Mouse (Mus musculus) embryonic facial prominence, embryonic 10.5 days (tissue): ENCODE measurements at regions not wholly inside any gene's neighbourhood (a gene's known extent, or its start where the extent isn't known, plus 50 kb on each side); places are given as distances from the start of the nearest gene placed in this dataset.

Experiments used
- DNase-seq: peaks from one replicate; pipeline ENCODE4 v3.0.0-alpha.2; 2017; ENCODE audit warnings: low spot score
- H3K27ac ChIP-seq: fragments of 300-500 bp; sonication (generic); replicated peaks from 2 replicates; pipeline ENCODE4 v1.5.1; 2016; ENCODE audit warnings: mild to moderate bottlenecking
- H3K27me3 ChIP-seq: fragments of 300-500 bp; sonication (generic); replicated peaks from 2 replicates; pipeline ENCODE4 v1.6.1; 2016; ENCODE audit warnings: low read depth, mild to moderate bottlenecking; ENCODE audit not compliant: poor library complexity, severe bottlenecking
- H3K36me3 ChIP-seq: fragments of 300-500 bp; sonication (generic); replicated peaks from 2 replicates; pipeline ENCODE4 v1.6.1; 2016; ENCODE audit warnings: mild to moderate bottlenecking, moderate library complexity
- H3K4me1 ChIP-seq: fragments of 300-500 bp; sonication (generic); 2 replicates; pipeline ENCODE4 v1.6.1; 2016
- H3K4me3 ChIP-seq: fragments of 300-500 bp; sonication (generic); 2 replicates; pipeline ENCODE4 v1.5.1; 2016; ENCODE audit warnings: mild to moderate bottlenecking, moderate library complexity
- H3K9me3 ChIP-seq: fragments of 300-500 bp; sonication (generic); 2 replicates; pipeline ENCODE4 v1.6.1; 2016; ENCODE audit warnings: mild to moderate bottlenecking
- WGBS: fragments of 180-500 bp; shearing (Covaris S2); methylation state at CpG from one replicate; pipeline ENCODE4 v1.1.7; 2016; 5-methylcytosine and 5-hydroxymethylcytosine counted together

DNA sequence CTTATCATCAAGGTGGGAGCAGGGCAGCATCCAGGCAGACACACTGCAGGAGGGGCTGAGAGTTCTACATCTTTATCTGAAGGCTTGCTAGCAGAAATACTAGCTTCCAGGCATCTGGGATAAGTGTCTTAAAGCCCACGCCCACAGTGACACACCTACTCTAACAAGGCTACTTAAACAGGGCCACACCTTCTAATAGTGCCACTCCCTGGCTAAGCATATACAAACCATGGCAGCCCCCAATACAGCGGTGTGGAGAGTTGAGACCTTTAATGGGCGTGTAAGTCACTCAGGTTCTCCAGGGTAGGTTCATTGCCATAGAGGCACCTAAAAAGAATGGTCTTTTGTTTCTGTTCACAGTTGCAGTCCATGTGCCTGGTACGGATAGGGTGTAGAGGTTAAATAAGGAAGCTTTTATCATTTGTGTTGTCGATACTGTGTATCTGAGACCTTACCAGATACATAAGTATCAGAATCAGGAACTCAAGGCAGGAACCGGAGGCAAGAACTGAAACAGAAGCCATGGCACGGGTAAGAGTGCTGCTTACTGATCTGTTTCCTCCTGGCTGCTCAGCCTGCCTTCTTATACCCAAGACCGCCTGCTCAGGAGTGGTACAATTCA lies 69.0 kb upstream of the Atrnl1 start:
- Histone ChIP-seq H3K9me3 (0 out of 2 replicates have a peak, but pooled peaks cover 5% of the 10 kb centered on the region), H3K27me3 (no peaks in the 10 kb centered on the region), H3K4me1 (peaks cover 38% of the 10 kb centered on the region), H3K4me3 (no peak overlapping the region), H3K27ac (no peak overlapping the region), H3K36me3 (no peaks in the 10 kb centered on the region)
- WGBS = 89% methylated on average over 8 of the region's 8 CpGs
- no peak for DNase-seq

DNA sequence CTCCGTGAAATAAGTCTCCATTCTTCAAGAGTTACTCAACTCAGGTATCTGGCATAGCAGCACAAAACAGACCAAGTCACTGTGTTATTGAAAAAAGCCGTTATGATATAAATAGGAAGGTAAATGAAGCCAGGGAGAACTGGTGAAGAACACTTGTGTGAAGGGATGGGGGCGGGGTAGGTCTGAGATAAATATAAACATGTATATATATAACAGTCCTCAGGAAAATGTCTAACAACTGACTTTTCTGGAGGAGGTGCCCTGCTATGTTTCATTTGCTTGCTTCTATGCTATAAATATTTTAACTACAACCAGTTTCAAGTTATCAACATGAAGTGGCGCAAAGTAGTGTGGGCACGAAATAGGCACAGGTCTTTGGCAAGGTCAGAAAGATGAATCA lies 68.3 kb upstream of the Atrnl1 start:
- Histone ChIP-seq H3K9me3 (0 out of 2 replicates have a peak, but pooled peaks cover 5% of the 10 kb centered on the region), H3K27ac (no peak overlapping the region), H3K4me1 (peaks cover 31% of the 10 kb centered on the region), H3K27me3 (no peaks in the 10 kb centered on the region), H3K4me3 (no peak overlapping the region), H3K36me3 (no peaks in the 10 kb centered on the region)
- no peak for DNase-seq
- 95% methylated on average over 5 of the region's 5 CpGs for WGBS

DNA sequence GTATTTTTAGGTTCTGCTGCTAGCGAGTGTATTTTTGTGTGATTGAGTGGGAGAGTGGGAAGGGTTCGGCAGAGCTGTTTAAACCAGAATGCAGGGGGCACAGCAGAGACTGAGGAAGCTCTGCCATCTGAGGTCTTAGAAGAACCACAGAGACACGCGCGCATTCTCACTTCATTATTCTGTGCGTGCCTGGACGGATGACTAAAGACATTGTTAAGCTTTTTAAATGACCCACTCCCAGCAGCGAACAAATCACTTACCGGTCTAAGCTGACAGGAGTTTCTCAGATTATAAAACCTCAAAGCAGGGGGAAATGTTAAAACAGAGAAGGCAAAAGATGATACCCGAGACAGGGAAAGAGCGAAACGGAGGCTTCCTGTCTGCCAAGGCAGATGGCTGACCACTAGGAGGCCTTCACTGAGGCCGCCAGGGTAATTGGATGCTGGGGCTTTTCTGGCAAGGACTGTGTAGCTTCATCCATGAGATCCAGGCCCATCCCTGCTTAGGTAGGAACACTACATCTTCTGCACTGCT lies 67.1 kb upstream of the Atrnl1 start:
- Histone ChIP-seq H3K4me3 (peak overlapping the region; percentile 18; the same call in 1 of the 2 replicates), H3K4me1 (peaks cover 27% of the 10 kb centered on the region), H3K27ac (no peak overlapping the region; the same call in 1 of the 2 replicates), H3K36me3 (no peaks in the 10 kb centered on the region), H3K9me3 (0 out of 2 replicates have a peak, but pooled peaks cover 5% of the 10 kb centered on the region), H3K27me3 (no peaks in the 10 kb centered on the region)
- DNase-seq = peak; percentile 59
- WGBS = 49% methylated on average over 13 of the region's 13 CpGs

DNA sequence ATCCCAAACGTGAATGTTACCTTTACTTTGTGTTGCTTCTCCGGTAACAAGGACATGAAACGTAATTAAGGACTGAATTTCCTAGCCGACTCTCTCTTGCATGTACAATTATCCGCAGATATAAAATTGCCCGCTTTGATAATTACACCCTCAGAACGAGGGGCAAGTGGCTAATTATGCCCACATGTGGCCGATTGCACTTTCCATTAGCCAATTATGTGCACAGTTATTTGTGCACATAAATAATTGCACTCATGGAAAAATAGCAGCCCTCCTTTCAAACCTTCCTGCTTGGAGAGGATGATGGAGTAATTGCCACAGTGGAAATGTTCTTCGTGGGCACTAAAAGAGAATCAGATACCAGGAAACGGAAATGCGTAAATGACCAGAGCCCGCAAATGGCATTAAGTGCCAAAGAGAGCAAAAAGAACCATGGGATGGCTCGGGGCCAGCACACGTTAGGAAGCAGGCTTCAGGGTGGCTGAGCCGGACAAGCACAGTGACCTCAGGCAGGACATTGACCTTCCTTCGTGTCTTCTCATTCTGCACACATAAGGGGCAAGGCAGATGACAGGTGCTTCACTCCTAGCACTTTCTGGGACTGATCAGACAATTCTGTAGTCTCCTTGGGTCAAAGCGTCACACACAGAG lies 66.5 kb upstream of the Atrnl1 start:
- Histone ChIP-seq H3K27me3 (no peaks in the 10 kb centered on the region), H3K4me3 (peak overlapping the region; percentile 18; the same call in 1 of the 2 replicates), H3K4me1 (peaks cover 27% of the 10 kb centered on the region), H3K9me3 (0 out of 2 replicates have a peak, but pooled peaks cover 5% of the 10 kb centered on the region), H3K27ac (no peak overlapping the region; the same call in 1 of the 2 replicates), H3K36me3 (no peaks in the 10 kb centered on the region)
- 72% methylated on average over 17 of the region's 17 CpGs for WGBS
- DNase-seq = no peak

DNA sequence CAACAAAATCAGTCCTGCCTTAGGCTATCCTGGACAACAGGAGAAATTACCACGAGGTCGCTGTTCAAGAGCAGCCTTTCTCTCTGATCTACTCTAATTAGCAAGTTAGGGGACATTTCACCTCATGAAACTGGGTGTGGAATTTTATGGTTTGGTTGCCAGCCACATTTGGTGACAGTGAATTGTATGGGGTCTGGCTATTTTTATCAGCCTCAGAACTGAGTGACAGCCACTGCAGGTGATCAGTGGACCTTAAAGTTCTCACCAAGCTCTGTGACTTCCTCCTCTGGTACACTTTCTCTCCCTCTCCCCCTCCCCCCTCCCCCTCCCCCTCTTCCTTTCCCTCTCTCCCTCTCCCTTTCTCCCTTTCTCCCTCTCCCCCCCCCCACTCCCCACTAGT lies 65.8 kb upstream of the Atrnl1 start:
- no peak for DNase-seq
- H3K4me1 ChIP-seq = peaks cover 27% of the 10 kb centered on the region
- no peak overlapping the region for H3K27ac ChIP-seq
- H3K4me3 ChIP-seq = no peak overlapping the region
- no peaks in the 10 kb centered on the region for H3K36me3 ChIP-seq
- 0 out of 2 replicates have a peak, but pooled peaks cover 5% of the 10 kb centered on the region for H3K9me3 ChIP-seq
- H3K27me3 ChIP-seq = no peaks in the 10 kb centered on the region
- WGBS = 78% methylated on average over 2 of the region's 2 CpGs

DNA sequence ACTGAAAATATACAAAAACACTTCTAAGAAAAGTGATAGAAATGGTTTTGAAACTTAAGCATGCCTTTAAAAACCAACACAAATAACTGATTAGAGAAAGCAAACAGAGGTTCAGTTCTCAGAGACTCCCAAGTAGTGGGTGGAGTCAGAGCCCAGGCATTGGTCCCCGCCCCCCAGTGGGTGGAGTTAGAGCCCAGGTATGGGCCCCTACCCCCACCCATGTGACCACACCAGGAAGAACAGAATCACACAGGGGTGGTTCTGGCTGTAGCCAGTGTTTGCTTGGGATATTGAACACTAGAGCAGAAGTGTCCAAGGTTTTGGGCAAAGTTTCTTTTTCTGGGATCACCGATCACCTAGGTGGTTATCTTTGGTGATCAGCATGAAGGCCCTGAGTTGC lies 64.8 kb upstream of the Atrnl1 start:
- Histone ChIP-seq H3K27ac (no peak overlapping the region), H3K27me3 (no peaks in the 10 kb centered on the region), H3K36me3 (no peaks in the 10 kb centered on the region), H3K4me1 (peaks cover 27% of the 10 kb centered on the region), H3K9me3 (no peaks in the 10 kb centered on the region), H3K4me3 (no peak overlapping the region)
- no peak for DNase-seq
- whole genome bisulfite sequencing = 72% methylated on average over 2 of the region's 2 CpGs

DNA sequence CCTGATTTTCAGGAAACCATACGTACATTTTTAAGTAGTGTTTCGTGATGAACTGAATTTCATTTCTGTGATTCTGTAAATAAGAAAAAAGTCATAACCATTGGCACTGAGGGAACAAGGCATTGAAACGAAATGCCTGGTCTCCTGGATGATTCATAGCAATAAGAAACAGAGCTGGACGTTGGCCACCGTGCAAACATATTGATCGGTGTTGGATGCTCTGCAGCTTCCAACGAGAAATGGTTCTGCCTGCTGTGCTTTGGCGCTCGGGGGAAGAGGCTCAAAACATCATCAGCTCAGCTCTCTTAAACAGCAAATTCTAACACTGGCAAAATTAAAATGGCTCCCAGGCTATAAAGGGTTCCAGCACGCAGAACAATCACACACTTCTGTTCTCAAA lies 64.3 kb upstream of the Atrnl1 start:
- Histone ChIP-seq H3K9me3 (no peaks in the 10 kb centered on the region), H3K4me1 (peaks cover 27% of the 10 kb centered on the region), H3K27me3 (no peaks in the 10 kb centered on the region), H3K27ac (no peak overlapping the region), H3K4me3 (no peak overlapping the region), H3K36me3 (no peaks in the 10 kb centered on the region)
- no peak for DNase-seq
- WGBS = 93% methylated on average over 10 of the region's 10 CpGs

DNA sequence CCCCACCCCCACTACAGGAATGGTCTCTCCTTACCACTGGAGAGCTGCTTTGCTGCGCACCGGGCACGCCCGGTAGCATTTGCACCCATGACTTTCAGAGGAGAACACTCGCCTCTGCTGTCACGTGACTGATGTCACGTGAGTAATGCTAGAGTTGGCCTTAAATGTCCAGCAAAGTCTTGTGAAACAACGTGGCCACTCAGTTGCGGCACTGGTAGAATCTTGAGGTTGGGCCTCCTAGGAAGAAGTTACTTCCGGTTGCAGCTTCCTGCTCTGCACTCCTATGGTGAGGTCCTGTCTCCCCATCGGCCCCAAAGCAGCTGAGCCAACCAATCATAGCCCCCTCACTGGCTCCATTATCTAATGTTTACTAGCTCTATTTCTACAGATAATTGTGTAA lies 62.7 kb upstream of the Atrnl1 start:
- H3K4me1 ChIP-seq = peaks cover 30% of the 10 kb centered on the region
- no peak overlapping the region for H3K27ac ChIP-seq
- no peaks in the 10 kb centered on the region for H3K36me3 ChIP-seq
- DNase-seq = no peak
- no peaks in the 10 kb centered on the region for H3K9me3 ChIP-seq
- 94% methylated on average over 11 of the region's 11 CpGs for WGBS
- no peaks in the 10 kb centered on the region for H3K27me3 ChIP-seq
- no peak overlapping the region for H3K4me3 ChIP-seq

DNA sequence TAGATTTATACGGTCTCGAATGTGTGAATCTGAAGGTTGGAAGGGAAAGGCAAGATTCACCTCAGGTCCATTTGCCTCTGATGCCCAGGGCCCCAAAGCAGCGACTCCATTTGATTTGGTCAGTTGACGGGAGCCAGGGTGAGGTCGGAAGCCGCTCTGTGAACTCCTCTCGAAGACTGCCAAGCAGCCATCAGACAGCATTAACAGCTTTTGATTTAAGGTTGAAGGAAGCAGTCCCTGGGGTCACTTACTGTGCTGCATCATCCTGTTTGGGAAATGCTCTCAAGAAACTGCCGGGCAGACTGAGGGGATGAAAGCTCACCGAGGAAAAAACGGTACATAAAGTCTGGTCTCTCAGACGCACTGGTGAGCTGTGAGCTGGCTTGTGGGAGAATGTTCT lies 62.2 kb upstream of the Atrnl1 start:
- Histone ChIP-seq H3K9me3 (no peaks in the 10 kb centered on the region), H3K4me1 (peaks cover 29% of the 10 kb centered on the region), H3K27me3 (no peaks in the 10 kb centered on the region), H3K4me3 (no peak overlapping the region), H3K27ac (no peak overlapping the region), H3K36me3 (no peaks in the 10 kb centered on the region)
- DNase-seq = no peak
- 82% methylated on average over 11 of the region's 11 CpGs for WGBS

DNA sequence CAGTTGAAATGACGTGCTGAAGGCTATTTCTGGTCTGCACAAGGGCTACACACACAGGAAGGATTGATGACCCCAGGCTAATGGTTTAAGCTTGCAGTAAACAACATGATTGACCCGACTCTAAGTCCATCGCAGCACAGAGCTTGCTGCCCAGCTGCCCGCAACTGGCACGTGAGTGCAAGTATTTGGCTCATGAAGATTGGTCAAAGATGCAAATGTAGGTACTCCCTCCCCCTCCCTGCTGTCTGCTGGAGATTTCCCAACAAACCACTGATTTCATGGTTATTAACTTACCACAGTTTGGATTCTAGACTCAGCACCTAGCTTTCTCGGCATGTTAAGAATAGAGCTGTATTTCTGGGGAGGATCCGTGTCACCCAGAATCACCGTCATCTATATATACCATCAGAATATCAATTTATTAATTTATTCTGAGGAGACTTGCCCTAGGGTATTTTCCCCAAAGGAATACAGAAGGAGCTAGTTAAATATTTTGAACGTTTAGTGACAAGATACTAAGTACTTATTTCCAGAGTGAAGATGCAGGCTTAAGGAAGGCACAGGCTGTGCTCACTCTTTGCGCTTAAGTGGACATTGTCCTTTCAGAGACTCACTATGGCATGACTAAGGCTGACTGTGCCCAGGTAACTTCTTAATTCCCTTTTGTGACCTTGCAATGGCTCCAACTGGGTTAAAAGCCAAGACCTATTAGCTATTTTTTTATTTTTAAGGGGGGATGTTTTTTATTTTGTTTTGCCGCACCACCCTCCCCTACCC lies 57.7 kb upstream of the Atrnl1 start:
- Histone ChIP-seq H3K36me3 (no peaks in the 10 kb centered on the region), H3K27ac (no peak overlapping the region), H3K27me3 (no peaks in the 10 kb centered on the region), H3K4me3 (no peak overlapping the region), H3K9me3 (peaks cover 3% of the 10 kb centered on the region; the same call in 1 of the 2 replicates), H3K4me1 (peaks cover 22% of the 10 kb centered on the region)
- no peak for DNase-seq
- WGBS = 67% methylated on average over 11 of the region's 11 CpGs

DNA sequence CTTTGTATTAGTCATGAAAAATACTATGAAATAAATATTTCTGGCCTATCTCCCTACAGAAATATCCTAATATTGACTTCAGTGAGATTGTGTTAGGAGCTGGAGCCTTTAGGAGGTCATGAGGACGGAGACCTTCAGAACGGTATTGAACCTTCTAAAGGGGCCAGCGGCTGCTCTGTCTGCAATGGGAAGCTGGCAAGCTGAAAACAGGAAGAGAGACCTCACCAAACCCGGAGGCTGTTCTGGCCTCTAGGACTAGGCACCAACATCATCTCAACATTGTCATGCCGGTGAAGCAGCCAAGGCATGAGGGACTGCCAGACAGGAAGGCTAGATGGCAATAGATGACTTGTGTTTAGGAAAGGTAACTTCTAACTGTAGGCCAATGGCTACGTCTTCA lies 56.7 kb upstream of the Atrnl1 start:
- Histone ChIP-seq H3K27ac (no peak overlapping the region), H3K9me3 (peaks cover 3% of the 10 kb centered on the region; the same call in 1 of the 2 replicates), H3K4me1 (peaks cover 28% of the 10 kb centered on the region), H3K4me3 (no peak overlapping the region), H3K36me3 (no peaks in the 10 kb centered on the region), H3K27me3 (no peaks in the 10 kb centered on the region)
- 91% methylated on average over 6 of the region's 6 CpGs for WGBS
- DNase-seq = no peak

DNA sequence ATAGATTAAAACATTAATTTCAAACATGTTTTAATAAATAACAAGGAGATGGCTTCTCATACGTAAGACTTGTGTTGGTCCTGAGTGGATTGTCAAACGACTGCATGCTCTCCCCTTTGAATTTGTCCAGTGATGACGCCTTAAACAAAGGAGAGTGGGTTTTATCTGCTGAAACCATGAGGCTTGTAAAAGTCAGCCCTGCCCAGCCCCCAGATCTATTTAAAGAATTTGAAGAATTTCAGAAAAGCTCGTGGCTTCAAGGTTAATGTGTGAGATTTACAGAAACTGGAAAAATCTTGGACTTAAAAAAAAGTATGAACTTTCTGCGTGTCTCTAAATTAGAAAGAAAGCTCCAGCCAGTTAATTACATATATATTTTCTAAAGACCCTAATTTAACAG lies 55.5 kb upstream of the Atrnl1 start:
- Histone ChIP-seq H3K36me3 (no peaks in the 10 kb centered on the region), H3K27ac (peak overlapping the region; percentile 72), H3K9me3 (peaks cover 3% of the 10 kb centered on the region; the same call in 1 of the 2 replicates), H3K4me3 (no peak overlapping the region), H3K4me1 (peaks cover 28% of the 10 kb centered on the region), H3K27me3 (no peaks in the 10 kb centered on the region)
- WGBS = 46% methylated on average over 5 of the region's 5 CpGs
- DNase-seq = no peak
